Mouse (Mus musculus): ENCODE measurements around the gene Nrd1.

DNA sequence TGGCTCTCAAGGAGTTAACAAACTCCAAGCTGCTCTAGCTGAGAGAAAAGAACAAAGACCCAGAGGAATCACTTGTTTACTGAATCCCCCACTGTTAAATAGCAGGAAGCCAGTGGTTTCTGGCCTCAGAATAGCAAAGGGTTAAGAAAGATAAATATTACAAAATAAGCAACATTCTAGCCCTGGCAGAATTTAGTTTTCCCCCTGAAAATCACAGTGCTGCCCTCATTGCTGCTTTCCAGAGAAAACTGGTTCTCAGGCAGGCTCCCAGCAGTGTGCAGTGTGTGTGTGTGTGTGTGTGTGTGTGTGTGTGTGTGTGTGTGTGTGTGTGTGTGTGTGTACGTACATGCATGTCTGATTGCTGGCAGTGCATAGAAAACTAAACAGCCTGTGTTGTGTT, 51.8 kb downstream of the Nrd1 start:
- TF ChIP-seq CTCF (IDR thresholded peaks at IDR 0.05; ENCODE audit: low read depth): no peak
- TF ChIP-seq EP300 (IDR thresholded peaks at IDR 0.05; ENCODE audit: low read depth): no peak
